Comparison of ENCODE assay signal across 15 mouse cellular contexts in the genomic region with DNA sequence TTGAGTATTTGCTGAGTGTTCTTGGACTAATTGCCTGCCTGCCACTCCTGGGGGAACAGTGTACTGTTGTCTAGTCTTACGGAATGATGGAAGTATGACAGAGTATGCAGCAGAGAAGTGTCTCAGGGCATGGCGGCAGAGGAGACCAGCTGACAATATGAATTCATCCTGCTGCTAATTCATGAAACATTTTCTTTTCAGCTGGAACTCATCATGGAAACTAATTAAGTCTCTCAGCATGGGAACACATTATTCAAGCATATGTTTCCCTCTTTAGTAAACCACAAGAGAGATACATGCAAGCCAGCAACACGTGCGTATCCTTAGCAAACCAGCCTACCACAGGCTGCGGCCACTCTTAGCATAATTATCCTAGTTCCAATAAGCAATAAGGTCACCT.
DNase-seq lines count a peak whose midpoint lies in the region; ATAC-seq lines count a peak whose summit lies in the region.
"Had no signal": no experiment of that assay in that cellular context is flagged by ENCODE, and none has a peak within 500 bp of the region (broad histone marks: within the 10 kb centered on the region; RNA-seq: fewer than 3 reads in every experiment).

No protein-coding gene starts in this region.

- intact Hi-C loops in left cerebral cortex, postnatal 36 days (cut with DNase I) = no loop called here

- H3K4me3 ChIP-seq in embryonic facial prominence, embryonic 11.5 days (ENCODE audit: low read depth, low read length) = no peak overlapping the region
- no peak overlapping the region for H3K4me3 ChIP-seq in embryonic facial prominence, embryonic 10.5 days
- H3K4me3 ChIP-seq in neural tube, embryonic 12.5 days = no peak overlapping the region
- H3K4me3 ChIP-seq in midbrain, embryonic 13.5 days (replicated peaks) = no peak overlapping the region
- H3K4me3 ChIP-seq: heart, embryonic 12.5 days; lung, embryonic 15.5 days had no signal

- H3K4me2 ChIP-seq in embryonic facial prominence, embryonic 11.5 days (ENCODE audit: low read depth, low read length) = no peak overlapping the region
- H3K4me2 ChIP-seq in neural tube, embryonic 12.5 days (replicated peaks) = no peak overlapping the region
- H3K4me2 ChIP-seq in midbrain, embryonic 13.5 days (replicated peaks) = no peak overlapping the region
- H3K4me2 ChIP-seq: heart, embryonic 12.5 days; liver, embryonic 11.5 days; lung, embryonic 15.5 days had no signal

- no peak overlapping the region for H3K27ac ChIP-seq in embryonic facial prominence, embryonic 11.5 days (replicated peaks; ENCODE audit: low read depth, low read length)
- H3K27ac ChIP-seq in embryonic facial prominence, embryonic 10.5 days (replicated peaks) = no peak overlapping the region
- no peak overlapping the region for H3K27ac ChIP-seq in neural tube, embryonic 12.5 days
- H3K27ac ChIP-seq in midbrain, embryonic 13.5 days = no peak overlapping the region
- H3K27ac ChIP-seq: lung, embryonic 15.5 days had no signal

- no peaks in the 10 kb centered on the region for H3K4me1 ChIP-seq in embryonic facial prominence, embryonic 11.5 days (ENCODE audit: control insufficient read depth, insufficient read depth, low read length)
- H3K4me1 ChIP-seq in embryonic facial prominence, embryonic 10.5 days = no peaks in the 10 kb centered on the region
- no peaks in the 10 kb centered on the region for H3K4me1 ChIP-seq in neural tube, embryonic 12.5 days
- H3K4me1 ChIP-seq in midbrain, embryonic 13.5 days (replicated peaks) = peaks cover 6% of the 10 kb centered on the region
- H3K4me1 ChIP-seq: heart, embryonic 12.5 days; lung, embryonic 15.5 days had no signal

- no peaks in the 10 kb centered on the region for H3K27me3 ChIP-seq in embryonic facial prominence, embryonic 11.5 days (ENCODE audit: control insufficient read depth, insufficient read depth, low read length)
- H3K27me3 ChIP-seq in embryonic facial prominence, embryonic 10.5 days (replicated peaks; ENCODE audit: low read depth, poor library complexity, severe bottlenecking) = no peaks in the 10 kb centered on the region
- H3K27me3 ChIP-seq in neural tube, embryonic 12.5 days (replicated peaks) = no peaks in the 10 kb centered on the region
- no peaks in the 10 kb centered on the region for H3K27me3 ChIP-seq in midbrain, embryonic 13.5 days
- H3K27me3 ChIP-seq: CH12.LX; heart, embryonic 12.5 days; lung, embryonic 15.5 days had no signal

- 68% methylated on average over 5 of the region's 5 CpGs for WGBS in embryonic facial prominence, embryonic 11.5 days
- 86% methylated on average over 5 of the region's 5 CpGs for WGBS in embryonic facial prominence, embryonic 10.5 days
- 62% methylated on average over 5 of the region's 5 CpGs for WGBS in neural tube, embryonic 12.5 days
- WGBS in midbrain, embryonic 13.5 days = 43% methylated on average over 5 of the region's 5 CpGs

- no peak; the same call in 1 of the 2 replicates for ATAC-seq in embryonic facial prominence, embryonic 11.5 days (replicated peaks; ENCODE audit: insufficient number of reproducible peaks, low FRiP score, low TSS enrichment, low read depth)
- peak; percentile 44; the same call in 1 of the 2 replicates for ATAC-seq in neural tube, embryonic 12.5 days (ENCODE audit: low FRiP score, low read depth)
- peak; percentile 86 for ATAC-seq in midbrain, embryonic 13.5 days

- peak; percentile 11 for DNase-seq in embryonic facial prominence, embryonic 11.5 days (ENCODE audit: low spot score)
- no peak for DNase-seq in embryonic facial prominence, embryonic 10.5 days (ENCODE audit: low spot score)
- no peak for DNase-seq in neural tube, embryonic 10.5 days (ENCODE audit: extremely low spot score, low spot score)
- peak; percentile 10 for DNase-seq in retina, postnatal 1 day
- no peak for DNase-seq in adrenal gland, adult 18-20 months (ENCODE audit: low spot score in 2 of 2)
- DNase-seq in left cerebral cortex, postnatal 36 days (ENCODE audit: low spot score in 2 of 2) = no peak
- DNase-seq: cerebellum, adult 11-12 months; heart, postnatal 4 days; kidney, adult 18-20 months had no signal

- H3K36me3 ChIP-seq in embryonic facial prominence, embryonic 11.5 days (replicated peaks; ENCODE audit: control insufficient read depth, insufficient read depth, low read depth, low read length) = no peaks in the 10 kb centered on the region
- no peaks in the 10 kb centered on the region for H3K36me3 ChIP-seq in embryonic facial prominence, embryonic 10.5 days (replicated peaks)
- H3K36me3 ChIP-seq in neural tube, embryonic 12.5 days = no peaks in the 10 kb centered on the region
- no peaks in the 10 kb centered on the region for H3K36me3 ChIP-seq in midbrain, embryonic 13.5 days

- H3K9ac ChIP-seq in embryonic facial prominence, embryonic 11.5 days (replicated peaks; ENCODE audit: low read length) = no peak overlapping the region
- no peak overlapping the region for H3K9ac ChIP-seq in neural tube, embryonic 12.5 days
- no peak overlapping the region for H3K9ac ChIP-seq in midbrain, embryonic 13.5 days (replicated peaks)
- H3K9ac ChIP-seq: heart, embryonic 12.5 days; lung, embryonic 15.5 days had no signal

- H3K9me3 ChIP-seq in embryonic facial prominence, embryonic 11.5 days (replicated peaks; ENCODE audit: control insufficient read depth, low read length) = no peaks in the 10 kb centered on the region
- no peaks in the 10 kb centered on the region for H3K9me3 ChIP-seq in embryonic facial prominence, embryonic 10.5 days
- H3K9me3 ChIP-seq in neural tube, embryonic 12.5 days = no peaks in the 10 kb centered on the region
- H3K9me3 ChIP-seq in midbrain, embryonic 13.5 days = no peaks in the 10 kb centered on the region
- H3K9me3 ChIP-seq: heart, embryonic 12.5 days; lung, embryonic 15.5 days had no signal

Comparison
In these comparisons a context has a peak if more than half of its experiments do, and no peak if none do; other contexts are left out.
1. DNase-seq: peak in embryonic facial prominence, embryonic 11.5 days (single experiment) and retina, postnatal 1 day (single experiment); none in embryonic facial prominence, embryonic 10.5 days (single experiment), neural tube, embryonic 10.5 days (single experiment), adrenal gland, adult 18-20 months (0 of 2) and left cerebral cortex, postnatal 36 days (0 of 2).